Mouse (Mus musculus): Measurements from ENCODE around the gene Ccdc163. TPM values are rescaled to one million over a fixed set of nuclear protein-coding genes. Genes with fewer than 3 reads are reported as not detected.

The Ccdc163 gene
- polyA plus RNA-seq, 1 experiment from 2014 or later = 23.9 TPM

- Histone ChIP-seq H3K27ac (peak overlapping the region; percentile 60), H3K9me3 (no peaks in the 10 kb centered on the region)
Observed at GRCm38 (mm10) chr4:116787985-116788760, 79.9 kb downstream of the Ccdc163 start.

DNA sequence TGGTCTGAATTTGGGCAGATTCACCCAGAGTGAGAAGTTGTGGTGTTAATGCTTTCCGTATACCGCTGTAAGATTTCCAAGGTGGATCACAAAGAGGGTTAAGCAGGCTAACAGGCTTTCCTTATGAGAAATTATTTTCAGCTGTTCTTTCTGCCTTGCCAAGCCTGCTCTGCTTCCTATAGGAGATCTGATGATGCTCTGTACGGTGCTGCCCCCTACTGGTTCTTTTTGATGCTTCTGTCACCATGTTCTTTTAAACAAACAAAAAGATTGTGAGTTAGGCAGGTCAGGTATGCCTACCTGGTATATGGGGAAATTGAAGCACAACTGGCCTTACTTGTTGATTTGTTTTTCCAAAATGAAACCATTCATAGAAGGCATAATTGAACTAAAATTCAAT is 80.6 kb downstream of the Ccdc163 start:
- H3K27ac ChIP-seq = peak overlapping the region; percentile 60; the same call in 1 of the 2 replicates
- peak; percentile 47; the same call in 1 of the 2 replicates for ATAC-seq (ENCODE audit: insufficient read depth, low FRiP score, low read depth)

More at GRCm38 (mm10) chr4:116787985-116788760, 79.9 kb downstream of the Ccdc163 start:
- no peaks in the 10 kb centered on the region for H3K27me3 ChIP-seq (replicated peaks)
- H3K36me3 ChIP-seq = no peaks in the 10 kb centered on the region
- no peak overlapping the region for H3K4me3 ChIP-seq (replicated peaks)
- H3K4me1 ChIP-seq = 0 out of 2 replicates have a peak, but pooled peaks cover 4% of the 10 kb centered on the region
- H3K4me2 ChIP-seq = no peak overlapping the region
- no peak overlapping the region for H3K9ac ChIP-seq
- no peak for ATAC-seq (ENCODE audit: insufficient read depth, low FRiP score, low read depth)
- 40% methylated on average over 7 of the region's 7 CpGs for WGBS

DNA sequence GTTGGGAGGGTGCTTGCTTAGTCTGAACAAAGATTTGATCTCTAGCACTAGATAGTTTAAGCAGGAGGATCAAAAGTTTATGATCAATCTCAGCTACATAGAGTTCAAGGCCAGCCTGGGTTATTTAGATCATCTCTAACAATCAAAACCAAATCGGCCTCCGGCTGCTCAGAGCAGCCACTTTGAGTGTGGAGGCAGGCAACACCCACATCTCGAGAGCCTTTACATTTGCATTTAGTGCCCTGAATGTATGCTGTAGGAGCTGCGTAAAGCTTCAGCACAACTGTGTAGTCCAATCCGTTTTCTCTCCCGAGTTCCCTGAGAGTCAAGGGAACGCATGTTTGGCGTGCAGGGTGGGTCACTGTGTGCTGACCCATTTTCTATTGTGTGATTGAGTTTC is 84.1 kb downstream of the Ccdc163 start:
- H3K9me3 ChIP-seq = no peaks in the 10 kb centered on the region
- H3K4me3 ChIP-seq (replicated peaks) = no peak overlapping the region
- no peak for ATAC-seq (ENCODE audit: insufficient read depth, low FRiP score, low read depth)
- H3K27ac ChIP-seq = no peak overlapping the region
- 84% methylated on average over 8 of the region's 8 CpGs for WGBS
- H3K9ac ChIP-seq = no peak overlapping the region
- no peaks in the 10 kb centered on the region for H3K36me3 ChIP-seq
- H3K4me1 ChIP-seq = 0 out of 2 replicates have a peak, but pooled peaks cover 4% of the 10 kb centered on the region
- no peaks in the 10 kb centered on the region for H3K27me3 ChIP-seq (replicated peaks)
- no peak overlapping the region for H3K4me2 ChIP-seq

More for the DNA sequence above, 80.6 kb downstream of the Ccdc163 start:
- no peak overlapping the region for H3K9ac ChIP-seq
- H3K27me3 ChIP-seq (replicated peaks) = no peaks in the 10 kb centered on the region
- H3K36me3 ChIP-seq = no peaks in the 10 kb centered on the region
- no peak overlapping the region for H3K4me3 ChIP-seq (replicated peaks)
- H3K9me3 ChIP-seq = no peaks in the 10 kb centered on the region
- WGBS = 8% methylated on average over 3 of the region's 3 CpGs
- H3K4me2 ChIP-seq = no peak overlapping the region
- H3K4me1 ChIP-seq = 0 out of 2 replicates have a peak, but pooled peaks cover 4% of the 10 kb centered on the region

DNA sequence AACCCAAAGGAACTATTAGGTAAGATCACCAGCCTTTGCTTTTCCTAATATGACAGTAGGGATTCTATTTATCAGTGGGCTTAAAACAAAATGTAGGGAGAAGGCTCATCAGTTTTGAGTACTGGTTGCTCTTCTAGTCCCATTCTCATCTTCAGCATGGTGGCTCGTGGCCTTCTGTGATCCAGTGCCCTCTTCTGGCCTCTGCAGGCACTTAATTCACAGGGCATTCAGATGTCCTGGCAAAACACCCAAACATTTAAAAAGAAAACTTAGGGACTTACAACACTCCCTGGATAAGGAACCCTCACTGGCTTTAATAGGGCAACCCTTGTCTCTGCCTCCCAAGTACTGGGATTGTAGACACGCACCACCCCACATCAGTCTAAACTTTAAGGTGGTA is 86.0 kb downstream of the Ccdc163 start:
- WGBS = 79% methylated on average over 2 of the region's 2 CpGs

DNA sequence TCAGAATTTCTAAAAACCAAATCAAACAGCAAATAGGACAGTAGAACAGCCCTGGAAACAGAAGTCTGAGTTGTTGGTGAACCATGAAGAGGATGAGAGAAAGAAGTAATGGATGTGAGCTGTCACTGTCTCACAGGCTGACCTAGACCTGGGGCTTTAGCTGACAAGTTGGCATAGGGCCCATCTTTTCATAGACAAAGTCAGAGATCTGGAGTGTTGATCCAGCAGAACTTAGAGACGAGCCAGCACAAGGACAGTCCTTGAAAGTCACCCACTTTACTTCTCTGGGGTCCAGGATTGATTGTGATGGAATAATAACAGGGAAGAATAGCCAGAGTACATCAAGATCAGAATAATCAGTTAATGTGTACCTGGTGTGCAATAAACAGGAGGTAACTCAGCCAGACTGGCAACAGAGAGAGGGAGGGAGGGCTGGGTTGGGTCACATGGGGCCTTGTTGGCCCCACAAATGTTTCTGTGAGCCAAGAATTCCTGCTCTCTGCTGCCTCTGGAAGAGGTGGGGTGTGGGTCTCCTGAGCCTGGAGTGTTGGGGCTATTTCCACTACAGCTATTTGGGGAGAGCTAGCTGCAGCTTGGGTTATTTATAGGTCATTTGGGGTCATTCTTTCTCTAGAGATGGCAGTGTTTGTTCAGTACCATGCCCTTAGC is 88.3 kb downstream of the Ccdc163 start:
- no peak overlapping the region for H3K4me3 ChIP-seq (replicated peaks)
- no peaks in the 10 kb centered on the region for H3K27me3 ChIP-seq (replicated peaks)
- no peak overlapping the region for H3K4me2 ChIP-seq
- no peaks in the 10 kb centered on the region for H3K36me3 ChIP-seq
- no peak overlapping the region for H3K27ac ChIP-seq
- ATAC-seq (ENCODE audit: insufficient read depth, low FRiP score, low read depth) = no peak
- WGBS = 35% methylated on average over 1 of the region's 1 CpGs
- H3K4me1 ChIP-seq = no peaks in the 10 kb centered on the region
- H3K9me3 ChIP-seq = no peaks in the 10 kb centered on the region
- H3K9ac ChIP-seq = no peak overlapping the region

More for the DNA sequence above, 86.0 kb downstream of the Ccdc163 start:
- ATAC-seq (ENCODE audit: insufficient read depth, low FRiP score, low read depth) = no peak
- H3K9ac ChIP-seq = no peak overlapping the region
- no peaks in the 10 kb centered on the region for H3K36me3 ChIP-seq
- H3K4me3 ChIP-seq (replicated peaks) = no peak overlapping the region
- H3K27ac ChIP-seq = no peak overlapping the region
- H3K27me3 ChIP-seq (replicated peaks) = no peaks in the 10 kb centered on the region
- H3K4me1 ChIP-seq = no peaks in the 10 kb centered on the region
- no peak overlapping the region for H3K4me2 ChIP-seq
- H3K9me3 ChIP-seq = no peaks in the 10 kb centered on the region

- H3K36me3 ChIP-seq = peaks cover 13% of the 10 kb centered on the region
- WGBS = 35% methylated on average over 5 of the region's 5 CpGs
- no peak overlapping the region for H3K4me2 ChIP-seq
- H3K9ac ChIP-seq = no peak overlapping the region
- H3K4me1 ChIP-seq = no peaks in the 10 kb centered on the region
- no peak for ATAC-seq (ENCODE audit: insufficient read depth, low FRiP score, low read depth)
- no peaks in the 10 kb centered on the region for H3K27me3 ChIP-seq (replicated peaks)
- H3K27ac ChIP-seq = no peak overlapping the region
- no peaks in the 10 kb centered on the region for H3K9me3 ChIP-seq
- H3K4me3 ChIP-seq (replicated peaks) = no peak overlapping the region
Observed at GRCm38 (mm10) chr4:116799901-116800300, 91.6 kb downstream of the Ccdc163 start.

Other genes starting within 250 kb of the Ccdc163 start
- gene Mast2, start 244.3 kb upstream of the Ccdc163 start, polyA plus RNA-seq (2015; fragmentation: Nextera tagmentation; extraction: Ambion mirVana) = 13.0 and 14.3 TPM in 2 replicates
- 14.0 and 15.2 TPM in 2 replicates for gene Ipp, start 201.0 kb upstream of the Ccdc163 start, polyA plus RNA-seq (2015; fragmentation: Nextera tagmentation; extraction: Ambion mirVana)
- 26.5 and 26.7 TPM in 2 replicates for gene Tmem69, start 152.6 kb upstream of the Ccdc163 start, polyA plus RNA-seq (2015; fragmentation: Nextera tagmentation; extraction: Ambion mirVana)
- 28.9 and 33.1 TPM in 2 replicates for gene Gpbp1l1, start 150.9 kb upstream of the Ccdc163 start, polyA plus RNA-seq (2015; fragmentation: Nextera tagmentation; extraction: Ambion mirVana)
- 4.2 and 4.5 TPM in 2 replicates for gene Ccdc17, start 111.9 kb upstream of the Ccdc163 start, polyA plus RNA-seq (2015; fragmentation: Nextera tagmentation; extraction: Ambion mirVana)
- gene Nasp, start 80.6 kb upstream of the Ccdc163 start, polyA plus RNA-seq (2015; fragmentation: Nextera tagmentation; extraction: Ambion mirVana) = 103 and 118 TPM in 2 replicates
- gene Akr1a1, start 56.8 kb upstream of the Ccdc163 start, polyA plus RNA-seq (2015; fragmentation: Nextera tagmentation; extraction: Ambion mirVana) = 731 and 767 TPM in 2 replicates
- gene Prdx1, start 23.0 kb upstream of the Ccdc163 start, polyA plus RNA-seq (2015; fragmentation: Nextera tagmentation; extraction: Ambion mirVana) = 1,377 and 1,420 TPM in 2 replicates
- 23.5 and 24.5 TPM in 2 replicates for gene Mmachc, start 103 bp upstream of the Ccdc163 start, polyA plus RNA-seq (2015; fragmentation: Nextera tagmentation; extraction: Ambion mirVana)
- gene Tesk2, start 12.4 kb downstream of the Ccdc163 start, polyA plus RNA-seq (2015; fragmentation: Nextera tagmentation; extraction: Ambion mirVana) = 5.8 and 7.3 TPM in 2 replicates
- 32.5 and 33.0 TPM in 2 replicates for gene Toe1, start 99.1 kb downstream of the Ccdc163 start, polyA plus RNA-seq (2015; fragmentation: Nextera tagmentation; extraction: Ambion mirVana)
- 11.9 and 13.2 TPM in 2 replicates for gene Mutyh, start 99.2 kb downstream of the Ccdc163 start, polyA plus RNA-seq (2015; fragmentation: Nextera tagmentation; extraction: Ambion mirVana)
- gene Hpdl, start 113.2 kb downstream of the Ccdc163 start, polyA plus RNA-seq (2015; fragmentation: Nextera tagmentation; extraction: Ambion mirVana) = 1.2 and 1.7 TPM in 2 replicates
- gene Zswim5, start 168.9 kb downstream of the Ccdc163 start, polyA plus RNA-seq (2015; fragmentation: Nextera tagmentation; extraction: Ambion mirVana) = 0.58 and 0.67 TPM in 2 replicates